Mouse (Mus musculus): ENCODE results near the gene Gm12394.
"Not testable (repeated sequence)": the region's sequence is repeated elsewhere in the genome, so short reads cannot be mapped to it uniquely, and the experiment has no call there.

Gm12394 gene

GRCm38 (mm10) chr4:42860483-42860882 is 3.9 kb upstream of the Gm12394 start:
- DNase-seq (ENCODE audit: low spot score), result not testable (repeated sequence)

- not testable (repeated sequence) for DNase-seq (ENCODE audit: low spot score)
Observed at GRCm38 (mm10) chr4:42853788-42854187, 2.8 kb downstream of the Gm12394 start, which contains the start of gene Fam205a1. Gene Fam205a1 (minus strand): TSS chr4:42853888.

GRCm38 (mm10) chr4:42773893-42774292 is 82.7 kb downstream of the Gm12394 start, which contains the start of gene Ccl21a:
Gene Ccl21a (minus strand): TSS chr4:42773993.
- DNase-seq (ENCODE audit: low spot score), result not testable (repeated sequence)

GRCm38 (mm10) chr4:42756477-42756876 is 100.1 kb downstream of the Gm12394 start, which contains the start of gene Ccl19:
Gene Ccl19 (minus strand): TSS chr4:42756577.
- not testable (repeated sequence) for DNase-seq (ENCODE audit: low spot score)

- not testable (repeated sequence) for DNase-seq (ENCODE audit: low spot score)
Observed at GRCm38 (mm10) chr4:42735245-42735644, 121.3 kb downstream of the Gm12394 start, which contains the start of gene 4930578G10Rik. Gene 4930578G10Rik (plus strand): TSS chr4:42735545.

Data from urinary bladder, postnatal 25 days (tissue).